Mouse (Mus musculus): ENCODE measurements around the gene Pigyl. TPM values are rescaled to one million over a fixed set of nuclear protein-coding genes. Genes with fewer than 3 reads are reported as not detected.
A peak's percentile ranks its signal among the peaks of the same experiment; 100 is the strongest.
"Not testable (repeated sequence)": the region's sequence is repeated elsewhere in the genome, so short reads cannot be mapped to it uniquely, and the experiment has no call there.

Gene Pigyl
- polyA plus RNA-seq, 1 experiment from 2014 or later: 75.6 TPM

DNA sequence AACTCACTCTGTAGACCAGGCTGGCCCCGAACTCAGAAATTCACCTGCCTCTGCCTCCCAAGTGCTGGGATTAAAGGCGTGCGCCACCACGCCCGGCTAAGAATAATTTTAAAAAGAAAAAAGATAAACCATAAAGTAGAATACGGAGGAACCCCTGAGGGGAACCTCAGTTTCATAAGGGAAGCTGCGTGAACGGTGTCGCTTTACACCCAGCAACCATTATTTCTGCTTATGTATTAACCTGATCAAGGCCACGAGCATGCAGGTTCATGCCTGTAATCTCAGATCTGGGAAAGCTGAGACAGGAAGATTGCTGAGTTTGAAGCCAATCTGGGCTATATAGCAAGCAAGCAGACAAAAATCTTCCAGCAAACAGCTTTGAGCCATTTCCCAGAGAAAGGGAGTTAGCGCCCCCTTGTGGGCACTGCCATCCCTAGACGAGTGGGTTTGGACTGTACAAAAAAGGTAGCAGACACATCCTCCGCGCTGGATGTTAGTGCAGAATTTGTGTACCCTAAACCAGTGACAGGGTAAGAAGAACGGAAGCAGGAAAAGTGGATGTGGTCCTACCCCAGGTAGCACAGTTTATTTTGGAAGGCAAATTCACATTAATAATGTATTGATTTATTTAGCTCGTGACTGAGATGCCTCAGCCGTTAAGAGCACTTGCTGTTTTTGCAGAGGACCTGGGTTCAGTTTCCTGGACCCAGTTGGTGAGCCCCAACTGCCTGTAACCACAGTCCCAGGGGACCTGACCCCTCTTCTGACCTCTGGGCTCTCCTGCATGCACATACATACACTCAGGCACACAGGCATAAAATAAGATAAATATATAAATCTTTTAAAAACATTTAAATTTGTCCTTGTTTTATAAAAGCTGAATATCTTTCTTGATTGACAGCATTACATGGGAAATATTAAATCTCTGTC, 13.3 kb upstream of the Pigyl start:
- Histone ChIP-seq H3K4me2 (replicated peaks) (no peak overlapping the region), H3K4me3 (replicated peaks) (no peak overlapping the region), H3K4me1 (no peaks in the 10 kb centered on the region), H3K9me3 (replicated peaks) (no peaks in the 10 kb centered on the region), H3K27ac (replicated peaks) (no peak overlapping the region), H3K9ac (no peak overlapping the region), H3K36me3 (no peaks in the 10 kb centered on the region), H3K27me3 (no peaks in the 10 kb centered on the region)
- 52% methylated on average over 17 of the region's 17 CpGs for WGBS
- ATAC-seq (ENCODE audit: insufficient number of reproducible peaks, low FRiP score, low TSS enrichment, low read depth): 0 out of 2 replicates have a peak, but pooled peaks have one; percentile 54

DNA sequence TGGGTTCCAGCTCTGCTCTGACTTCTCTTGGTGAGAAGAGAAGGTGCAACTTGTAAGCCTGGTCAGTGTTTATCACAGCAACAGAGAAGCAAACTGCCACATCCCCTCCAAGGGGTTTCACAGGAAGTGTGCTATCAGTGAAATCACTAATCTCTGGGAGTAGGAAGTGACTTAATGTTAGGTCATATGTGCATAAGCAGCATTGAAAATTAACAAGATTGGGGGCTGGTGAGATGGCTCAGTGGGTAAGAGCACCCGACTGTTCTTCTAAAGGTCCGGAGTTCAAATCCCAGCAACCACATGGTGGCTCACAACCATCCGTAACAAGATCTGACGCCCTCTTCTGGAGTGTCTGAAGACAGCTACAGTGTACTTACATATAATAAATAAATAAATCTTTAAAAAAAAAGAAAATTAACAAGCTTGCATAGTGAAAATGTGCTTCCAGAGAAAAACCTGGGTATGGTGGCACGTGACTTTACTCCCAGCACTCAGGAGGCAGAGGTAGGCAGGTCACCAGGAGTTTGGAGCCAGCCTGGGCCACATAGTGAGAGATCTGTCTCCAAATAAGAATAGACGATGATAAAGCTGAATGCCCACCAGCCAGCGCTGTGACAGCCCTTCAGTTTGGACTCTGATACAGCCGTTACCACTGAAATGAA, 12.2 kb upstream of the Pigyl start:
- no peak overlapping the region for H3K27ac ChIP-seq (replicated peaks)
- no peak for ATAC-seq (ENCODE audit: insufficient number of reproducible peaks, low FRiP score, low TSS enrichment, low read depth)
- WGBS: 82% methylated on average over 8 of the region's 8 CpGs

DNA sequence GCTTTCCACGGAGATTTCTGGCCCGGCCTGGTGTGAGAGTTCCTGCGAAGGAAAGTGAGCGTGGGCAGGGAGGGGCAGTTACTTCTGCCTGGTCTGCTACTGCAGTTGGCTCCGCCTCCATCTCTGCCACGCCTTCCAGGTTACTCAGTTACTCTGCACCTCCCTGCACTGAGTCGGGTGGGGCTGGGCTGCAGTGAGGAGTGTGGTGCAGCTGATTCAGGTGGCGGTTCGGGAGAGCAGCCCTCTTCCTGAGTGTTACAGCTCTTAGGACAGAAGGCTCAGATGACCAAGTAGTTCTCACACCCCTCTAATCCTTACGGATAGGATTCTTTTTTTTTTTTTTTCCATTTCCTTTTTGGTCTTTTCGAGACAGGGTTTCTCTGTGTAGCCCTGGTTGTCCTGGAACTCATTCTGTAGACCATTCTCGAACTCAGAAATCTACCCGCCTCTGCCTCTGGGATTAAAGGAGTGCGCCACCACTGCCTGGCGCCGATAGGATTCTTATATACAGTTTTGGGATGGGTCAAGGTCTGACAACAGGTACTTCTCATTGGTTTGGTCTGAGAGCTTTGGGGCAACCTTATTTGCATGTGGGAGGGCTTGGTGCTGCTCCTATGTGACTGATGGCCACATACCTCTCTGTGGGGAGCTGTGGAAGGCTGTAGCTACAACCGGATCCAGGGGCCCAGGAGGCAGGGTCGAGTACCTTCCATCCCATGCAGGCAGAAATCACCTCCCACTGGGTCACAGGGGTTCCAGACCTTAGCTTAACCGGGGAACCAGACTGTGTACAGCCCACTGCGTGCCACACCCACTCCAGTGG, 7.0 kb upstream of the Pigyl start:
- no peaks in the 10 kb centered on the region for H3K36me3 ChIP-seq
- no peak for ATAC-seq (ENCODE audit: insufficient number of reproducible peaks, low FRiP score, low TSS enrichment, low read depth)
- no peak overlapping the region for H3K27ac ChIP-seq (replicated peaks)
- H3K9ac ChIP-seq: no peak overlapping the region
- H3K4me3 ChIP-seq (replicated peaks): no peak overlapping the region
- H3K9me3 ChIP-seq (replicated peaks): no peaks in the 10 kb centered on the region
- no peaks in the 10 kb centered on the region for H3K4me1 ChIP-seq
- H3K4me2 ChIP-seq (replicated peaks): no peak overlapping the region
- H3K27me3 ChIP-seq: no peaks in the 10 kb centered on the region
- 75% methylated on average over 20 of the region's 20 CpGs for WGBS

More for the DNA sequence above, 12.2 kb upstream of the Pigyl start:
- H3K36me3 ChIP-seq: no peaks in the 10 kb centered on the region
- no peaks in the 10 kb centered on the region for H3K4me1 ChIP-seq
- H3K4me3 ChIP-seq (replicated peaks): no peak overlapping the region
- no peaks in the 10 kb centered on the region for H3K9me3 ChIP-seq (replicated peaks)
- no peak overlapping the region for H3K4me2 ChIP-seq (replicated peaks)
- no peak overlapping the region for H3K9ac ChIP-seq
- H3K27me3 ChIP-seq: no peaks in the 10 kb centered on the region

DNA sequence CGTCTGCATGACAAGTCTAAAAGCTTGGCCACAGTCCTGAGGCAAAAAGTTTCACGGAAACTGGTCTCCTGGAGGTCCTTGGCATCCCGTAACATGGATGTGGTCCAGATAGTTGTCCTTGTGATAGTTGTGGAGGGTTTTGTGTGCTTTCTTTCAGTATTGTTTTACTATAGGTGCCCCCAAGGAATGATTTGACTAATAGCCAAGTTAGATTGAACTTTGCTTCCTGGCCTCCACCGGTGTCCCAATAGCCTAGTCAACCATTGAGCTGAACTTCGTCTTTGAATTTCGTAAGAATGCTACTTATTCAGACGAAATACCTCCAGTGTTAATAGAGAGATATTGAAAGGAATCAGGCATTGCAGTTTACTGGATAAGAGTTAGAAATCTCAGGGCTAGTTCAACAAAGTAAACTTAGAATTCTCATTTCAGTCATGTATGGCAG, 6.4 kb upstream of the Pigyl start:
- H3K36me3 ChIP-seq; H3K4me2 ChIP-seq (replicated peaks); H3K4me3 ChIP-seq (replicated peaks); H3K9ac ChIP-seq; H3K4me1 ChIP-seq; H3K9me3 ChIP-seq (replicated peaks); ATAC-seq (ENCODE audit: insufficient number of reproducible peaks, low FRiP score, low TSS enrichment, low read depth); H3K27me3 ChIP-seq; H3K27ac ChIP-seq (replicated peaks): not testable (repeated sequence)
- 84% methylated on average over 7 of the region's 7 CpGs for WGBS

DNA sequence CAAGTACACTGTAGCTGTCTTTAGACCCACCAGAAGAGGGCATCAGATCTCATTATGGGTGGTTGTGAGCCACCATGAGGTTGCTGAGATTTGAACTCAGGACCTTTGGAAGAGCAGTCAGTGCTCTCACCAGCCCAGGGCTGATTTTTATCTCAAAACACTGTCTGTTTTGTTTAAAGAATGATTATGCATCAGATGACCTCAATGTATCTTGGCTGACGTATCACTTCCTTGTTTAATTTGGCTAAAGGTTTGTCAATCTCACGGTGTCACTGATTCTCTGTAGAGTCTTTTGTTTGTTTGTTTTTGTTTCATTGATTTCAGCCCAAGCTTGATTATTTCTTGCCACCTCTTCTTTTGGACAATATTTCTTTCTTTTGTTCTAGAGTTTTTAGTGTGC, 5.7 kb upstream of the Pigyl start:
- H3K9me3 ChIP-seq (replicated peaks): no peaks in the 10 kb centered on the region
- no peak overlapping the region for H3K4me3 ChIP-seq (replicated peaks)
- 83% methylated on average over 2 of the region's 2 CpGs for WGBS

DNA sequence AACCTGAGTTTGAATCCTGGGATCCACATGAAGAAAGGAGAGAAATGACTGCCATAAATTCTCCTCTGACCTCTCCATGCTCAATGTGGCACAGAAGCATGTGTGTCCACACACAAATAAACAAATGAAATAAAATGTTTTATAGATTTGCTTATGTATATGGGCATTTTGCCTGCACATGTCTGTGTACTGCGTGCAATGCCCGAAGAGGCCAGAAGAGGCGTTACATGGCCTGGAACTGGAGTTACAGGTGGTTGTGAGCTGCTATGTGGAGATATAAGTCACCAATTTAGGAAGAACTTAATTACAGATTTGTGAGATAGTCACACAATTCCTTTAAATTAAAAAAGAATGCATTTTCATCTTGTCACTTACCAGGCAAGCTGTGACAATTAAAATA, 2.8 kb upstream of the Pigyl start:
- no peaks in the 10 kb centered on the region for H3K9me3 ChIP-seq (replicated peaks)
- WGBS: 87% methylated on average over 3 of the region's 3 CpGs
- ATAC-seq (ENCODE audit: insufficient number of reproducible peaks, low FRiP score, low TSS enrichment, low read depth): no peak
- H3K4me2 ChIP-seq (replicated peaks): no peak overlapping the region
- H3K4me1 ChIP-seq: peaks cover 21% of the 10 kb centered on the region
- no peaks in the 10 kb centered on the region for H3K27me3 ChIP-seq
- H3K27ac ChIP-seq (replicated peaks): no peak overlapping the region
- 0 out of 2 replicates have a peak, but pooled peaks cover 10% of the 10 kb centered on the region for H3K36me3 ChIP-seq
- no peak overlapping the region for H3K9ac ChIP-seq
- no peak overlapping the region for H3K4me3 ChIP-seq (replicated peaks)

More for the DNA sequence above, 5.7 kb upstream of the Pigyl start:
- Histone ChIP-seq H3K27ac (replicated peaks) (no peak overlapping the region), H3K9ac (no peak overlapping the region), H3K36me3 (no peaks in the 10 kb centered on the region), H3K4me2 (replicated peaks) (no peak overlapping the region), H3K4me1 (peaks cover 4% of the 10 kb centered on the region), H3K27me3 (no peaks in the 10 kb centered on the region)
- ATAC-seq (ENCODE audit: insufficient number of reproducible peaks, low FRiP score, low TSS enrichment, low read depth): no peak

DNA sequence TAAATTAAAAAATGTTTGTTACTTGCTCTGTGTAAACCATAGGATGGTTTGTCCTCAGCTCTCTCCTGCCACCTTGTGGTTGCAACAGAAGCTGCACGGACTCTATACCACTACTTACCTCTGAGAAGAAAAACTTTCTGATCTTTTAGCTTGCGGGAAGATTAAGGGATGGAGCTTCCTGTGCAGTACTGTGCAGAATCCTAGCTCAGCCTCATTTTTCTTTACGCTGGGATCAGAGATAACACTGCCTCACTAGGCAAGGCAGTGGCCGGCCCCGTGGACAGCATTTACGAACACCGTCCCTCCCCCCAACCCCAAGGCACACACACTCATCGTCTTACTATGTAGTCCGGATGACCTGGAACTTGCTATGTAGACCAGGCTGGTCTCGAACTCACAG, 1.0 kb upstream of the Pigyl start:
- Histone ChIP-seq H3K36me3 (0 out of 2 replicates have a peak, but pooled peaks cover 10% of the 10 kb centered on the region), H3K4me1 (peaks cover 21% of the 10 kb centered on the region), H3K4me2 (replicated peaks) (peak overlapping the region; percentile 70), H3K9ac (no peak overlapping the region), H3K27me3 (no peaks in the 10 kb centered on the region), H3K27ac (replicated peaks) (no peak overlapping the region; the same call in 1 of the 2 replicates), H3K4me3 (replicated peaks) (peak overlapping the region; percentile 21), H3K9me3 (replicated peaks) (no peaks in the 10 kb centered on the region)
- ATAC-seq (ENCODE audit: insufficient number of reproducible peaks, low FRiP score, low TSS enrichment, low read depth): no peak
- 18% methylated on average over 10 of the region's 10 CpGs for WGBS

DNA sequence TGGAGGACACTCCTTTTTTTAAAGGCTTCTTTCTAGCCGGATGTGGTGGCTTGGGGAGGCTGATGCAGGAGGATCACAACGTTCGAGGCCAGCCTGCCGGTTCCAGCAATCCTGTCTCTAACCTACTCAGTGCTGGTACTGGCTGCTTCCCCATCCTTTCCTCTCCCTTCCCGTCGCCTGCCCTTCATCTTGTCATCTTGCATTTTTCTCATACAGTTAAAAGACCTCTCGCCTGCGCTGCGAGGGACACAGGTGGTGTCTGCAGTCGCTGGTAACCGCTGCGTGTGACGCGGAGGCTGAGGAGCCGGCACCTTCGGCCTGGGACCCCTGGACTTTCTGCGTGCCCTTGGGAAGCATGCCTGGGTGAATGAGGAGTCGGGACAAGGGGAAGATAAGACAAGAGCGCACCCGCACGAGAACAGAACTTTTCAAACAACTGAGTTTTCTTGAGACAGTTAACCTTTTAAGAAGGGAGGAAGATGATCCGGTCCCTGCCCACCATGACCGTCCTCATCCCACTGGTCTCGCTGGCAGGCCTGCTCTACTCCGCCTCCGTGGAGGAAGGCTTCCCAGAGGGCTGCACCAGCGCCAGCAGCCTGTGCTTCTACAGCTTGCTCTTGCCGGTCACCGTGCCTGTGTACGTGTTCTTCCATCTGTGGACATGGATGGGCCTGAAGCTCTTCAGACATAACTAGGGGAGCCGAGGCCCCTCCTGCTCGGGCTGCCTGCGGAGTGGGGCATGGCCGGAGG, 1.0 kb downstream of the Pigyl start:
- Histone ChIP-seq H3K9me3 (replicated peaks) (no peaks in the 10 kb centered on the region), H3K4me1 (peaks cover 21% of the 10 kb centered on the region), H3K4me2 (replicated peaks) (peak overlapping the region; percentile 70), H3K36me3 (0 out of 2 replicates have a peak, but pooled peaks cover 10% of the 10 kb centered on the region), H3K27ac (replicated peaks) (no peak overlapping the region), H3K9ac (peak overlapping the region; percentile 88; the same call in 1 of the 2 replicates), H3K4me3 (replicated peaks) (peak overlapping the region; percentile 80), H3K27me3 (no peaks in the 10 kb centered on the region)
- 71% methylated on average over 34 of the region's 34 CpGs for WGBS
- ATAC-seq (ENCODE audit: insufficient number of reproducible peaks, low FRiP score, low TSS enrichment, low read depth): no peak

DNA sequence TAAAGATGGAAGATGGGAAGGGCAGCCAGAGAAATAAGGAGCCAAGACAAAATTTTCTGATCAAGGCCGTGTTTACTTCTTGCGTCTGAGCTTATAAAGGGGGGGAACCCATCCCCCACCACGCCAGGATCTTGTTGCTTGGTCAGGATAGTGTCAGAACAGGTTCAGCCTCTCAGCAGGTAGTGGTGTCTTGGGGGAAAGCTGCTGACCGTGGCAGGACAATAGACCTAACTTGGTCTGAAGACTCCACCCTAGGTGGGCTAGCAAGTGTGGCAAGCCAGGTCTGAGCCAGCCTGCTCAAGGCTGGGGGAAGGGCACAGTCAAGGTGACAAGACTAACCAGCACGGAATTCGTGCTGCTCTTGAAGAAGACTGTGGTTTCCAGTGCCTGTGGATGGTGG, 4.7 kb downstream of the Pigyl start:
- no peak overlapping the region for H3K9ac ChIP-seq
- H3K9me3 ChIP-seq (replicated peaks): no peaks in the 10 kb centered on the region
- no peak overlapping the region for H3K4me3 ChIP-seq (replicated peaks)
- no peak for ATAC-seq (ENCODE audit: insufficient number of reproducible peaks, low FRiP score, low TSS enrichment, low read depth)
- H3K36me3 ChIP-seq: 0 out of 2 replicates have a peak, but pooled peaks cover 10% of the 10 kb centered on the region
- H3K4me2 ChIP-seq (replicated peaks): no peak overlapping the region
- H3K4me1 ChIP-seq: peaks cover 13% of the 10 kb centered on the region
- no peak overlapping the region for H3K27ac ChIP-seq (replicated peaks)
- WGBS: 32% methylated on average over 6 of the region's 6 CpGs
- H3K27me3 ChIP-seq: no peaks in the 10 kb centered on the region

DNA sequence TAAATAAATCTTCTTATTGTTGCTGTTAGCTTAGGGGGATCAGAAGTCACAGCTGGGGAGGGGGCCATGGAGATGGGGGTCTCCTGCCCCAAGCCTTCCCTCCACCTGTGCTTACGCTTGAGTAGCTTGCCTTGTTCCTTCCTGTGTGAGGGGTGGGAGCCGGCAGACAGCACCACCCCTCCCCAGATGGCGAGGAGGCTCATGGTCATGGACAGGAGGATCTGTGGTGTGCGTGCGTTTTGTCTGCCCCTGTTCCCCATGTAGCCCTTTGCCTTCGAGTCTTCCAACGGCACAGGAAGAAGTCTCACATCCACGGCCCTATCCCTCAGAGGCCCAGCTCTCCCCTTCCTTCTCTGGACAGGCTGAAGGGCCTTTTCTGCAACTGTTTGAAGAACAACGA, 5.7 kb downstream of the Pigyl start:
- no peaks in the 10 kb centered on the region for H3K27me3 ChIP-seq
- no peak overlapping the region for H3K9ac ChIP-seq
- H3K4me3 ChIP-seq (replicated peaks): no peak overlapping the region
- ATAC-seq (ENCODE audit: insufficient number of reproducible peaks, low FRiP score, low TSS enrichment, low read depth): no peak
- H3K4me1 ChIP-seq: peaks cover 9% of the 10 kb centered on the region
- H3K4me2 ChIP-seq (replicated peaks): no peak overlapping the region
- 0 out of 2 replicates have a peak, but pooled peaks cover 10% of the 10 kb centered on the region for H3K36me3 ChIP-seq
- WGBS: 81% methylated on average over 9 of the region's 9 CpGs
- 0 out of 2 replicates have a peak, but pooled peaks cover 6% of the 10 kb centered on the region for H3K9me3 ChIP-seq (replicated peaks)
- H3K27ac ChIP-seq (replicated peaks): no peak overlapping the region
